In the genomic region with DNA sequence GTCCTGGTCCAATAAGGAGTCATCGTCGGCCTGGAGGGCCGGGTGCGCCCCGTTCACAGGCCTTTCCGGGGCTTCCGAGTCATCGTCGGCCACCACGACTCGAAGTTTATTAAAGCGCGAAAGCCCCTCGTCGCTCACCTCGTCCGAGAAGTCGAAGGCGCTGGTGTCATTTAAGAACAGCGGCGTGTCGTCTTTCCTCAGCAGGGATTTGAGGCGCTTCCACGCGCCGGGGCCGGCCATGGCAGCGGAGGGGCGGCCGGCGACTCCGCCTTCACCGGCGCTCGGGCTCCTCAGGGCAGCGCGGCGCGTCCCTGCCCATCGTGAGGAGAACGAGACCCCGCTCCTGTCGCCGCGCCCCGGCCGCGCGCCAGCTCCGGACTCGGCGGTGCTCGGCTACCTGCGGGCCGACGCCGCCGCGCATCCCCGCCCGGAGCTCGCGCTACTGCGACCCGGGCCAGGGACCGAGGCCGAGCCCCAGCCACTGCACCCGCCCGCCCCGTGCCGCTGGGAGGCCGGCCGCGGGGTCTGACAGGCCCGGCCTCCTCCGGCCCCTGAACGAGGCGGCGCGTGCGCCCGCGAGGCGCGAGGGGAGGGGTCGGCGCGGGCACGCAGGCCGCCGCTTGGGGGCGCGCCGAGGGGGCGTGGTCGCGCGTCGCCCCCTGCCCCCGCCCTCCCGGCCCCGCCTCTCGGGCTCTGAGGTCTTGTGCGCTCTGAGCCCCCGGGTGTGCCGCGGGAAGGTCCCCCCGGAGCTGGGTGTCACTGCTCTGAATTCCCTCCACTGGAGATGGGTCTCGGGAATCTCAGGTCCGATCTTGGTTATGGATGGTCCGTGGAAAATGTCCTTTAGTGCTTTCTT, we compare ENCODE assay signal across 8 mouse cellular contexts. TPM values are rescaled to one million over a fixed set of nuclear protein-coding genes. Genes with fewer than 3 reads are reported as not detected.
DNase-seq lines count a peak whose midpoint lies in the region; ATAC-seq lines count a peak whose summit lies in the region.

A gene (minus strand): TSS at position 483 of the 856 bp plus-strand sequence.

- H3K9me3 ChIP-seq in intestine, embryonic 16.5 days (ENCODE audit: control insufficient read depth, low read length) = no peaks in the 10 kb centered on the region
- H3K9me3 ChIP-seq in limb, embryonic 10.5 days (replicated peaks) = no peaks in the 10 kb centered on the region
- H3K9me3 ChIP-seq in midbrain, embryonic 11.5 days (ENCODE audit: control insufficient read depth, low read length) = no peaks in the 10 kb centered on the region

- peaks cover 6% of the 10 kb centered on the region for H3K4me1 ChIP-seq in intestine, embryonic 16.5 days (ENCODE audit: control insufficient read depth, insufficient read depth, low read length)
- H3K4me1 ChIP-seq in limb, embryonic 10.5 days = 0 out of 2 replicates have a peak, but pooled peaks cover 10% of the 10 kb centered on the region
- H3K4me1 ChIP-seq in midbrain, embryonic 11.5 days (ENCODE audit: control insufficient read depth, insufficient read depth, low read length) = peaks cover 4% of the 10 kb centered on the region; the same call in 1 of the 2 replicates

- WGBS in intestine, embryonic 16.5 days = under 1% methylated on average over 93 of the region's 111 CpGs
- WGBS in limb, embryonic 10.5 days = under 1% methylated on average over 101 of the region's 111 CpGs
- WGBS in midbrain, embryonic 11.5 days = under 1% methylated on average over 87 of the region's 111 CpGs

- ATAC-seq in intestine, embryonic 16.5 days = peak; percentile 97
- ATAC-seq in midbrain, embryonic 11.5 days (ENCODE audit: low FRiP score) = peak; percentile 99
- ATAC-seq in erythroid progenitor cell, adult 5-6 weeks (replicated peaks; ENCODE audit: low FRiP score, poor library complexity, severe bottlenecking) = no peak

- H3K36me3 ChIP-seq in intestine, embryonic 16.5 days (ENCODE audit: control insufficient read depth, insufficient read depth, low read length) = no peaks in the 10 kb centered on the region
- H3K36me3 ChIP-seq in limb, embryonic 10.5 days = no peaks in the 10 kb centered on the region
- no peaks in the 10 kb centered on the region for H3K36me3 ChIP-seq in midbrain, embryonic 11.5 days (ENCODE audit: control insufficient read depth, insufficient read depth, low read length)

- H3K27ac ChIP-seq in intestine, embryonic 16.5 days (ENCODE audit: low read length) = peak within 1 kb of the TSS; percentile 68
- H3K27ac ChIP-seq in limb, embryonic 10.5 days = peak within 1 kb of the TSS; percentile 89
- no peak within 1 kb of the TSS for H3K27ac ChIP-seq in midbrain, embryonic 11.5 days (ENCODE audit: low read depth, low read length)

- H3K4me2 ChIP-seq in intestine, embryonic 16.5 days (ENCODE audit: low read depth, low read length) = peak within 1 kb of the TSS; percentile 73
- H3K4me2 ChIP-seq in midbrain, embryonic 11.5 days = peak within 1 kb of the TSS; percentile 77

- no peaks in the 10 kb centered on the region for H3K27me3 ChIP-seq in intestine, embryonic 16.5 days (replicated peaks; ENCODE audit: control insufficient read depth, insufficient read depth, low read length)
- peaks cover 22% of the 10 kb centered on the region for H3K27me3 ChIP-seq in limb, embryonic 10.5 days (ENCODE audit: low read depth, poor library complexity, severe bottlenecking)
- H3K27me3 ChIP-seq in midbrain, embryonic 11.5 days (ENCODE audit: control insufficient read depth, insufficient read depth, low read length) = no peaks in the 10 kb centered on the region

- H3K9ac ChIP-seq in intestine, embryonic 16.5 days (ENCODE audit: low read depth, low read length) = peak within 1 kb of the TSS; percentile 87
- H3K9ac ChIP-seq in midbrain, embryonic 11.5 days (ENCODE audit: low read length) = peak within 1 kb of the TSS; percentile 71

- peak within 1 kb of the TSS; percentile 79 for H3K4me3 ChIP-seq in intestine, embryonic 16.5 days (ENCODE audit: low read length)
- peak within 1 kb of the TSS; percentile 78 for H3K4me3 ChIP-seq in limb, embryonic 10.5 days
- peak within 1 kb of the TSS; percentile 63 for H3K4me3 ChIP-seq in midbrain, embryonic 11.5 days (ENCODE audit: low read depth, low read length)

- DNase-seq in adrenal gland, adult 18-20 months (ENCODE audit: low spot score in 2 of 2) = peak; percentile 83 to 84
- DNase-seq in embryo, embryonic 11 days = peak; percentile 93
- no peak for DNase-seq in gonadal fat pad, adult 2 months (ENCODE audit: low read depth)
- DNase-seq in limb, embryonic 10.5 days (ENCODE audit: low spot score) = peak; percentile 86
- peak; percentile 98 for DNase-seq in midbrain, embryonic 11.5 days (ENCODE audit: low spot score, missing footprints)
- peak; percentile 53 for DNase-seq in skeletal muscle tissue, adult 2 months (ENCODE audit: low read depth, low spot score)

RNA-seq across cellular contexts. Expression of the gene that starts here (rescaled TPM):
- total RNA-seq in adrenal gland, adult 18-20 months (2021) = 10 to 100 TPM; 26.3 to 32.9 TPM
- 13.2 TPM in 2 replicates for polyA plus RNA-seq in gonadal fat pad, adult 2 months (2012; rRNA removed)
- polyA plus RNA-seq in intestine, embryonic 16.5 days (2015; fragmentation: Nextera tagmentation; extraction: Ambion mirVana) = 8.1 and 10.1 TPM in 2 replicates
- polyA plus RNA-seq in limb, embryonic 10.5 days (2016; fragmentation: Nextera tagmentation; extraction: Ambion mirVana) = 4.9 TPM in 2 replicates
- 7.5 and 7.7 TPM in 2 replicates for polyA plus RNA-seq in midbrain, embryonic 11.5 days (2014; fragmentation: Nextera tagmentation; extraction: Ambion mirVana)
- 1.1 TPM in 1 of 2 replicates, not detected in the other for total RNA-seq in erythroid progenitor cell, adult 5-6 weeks (2015; ENCODE audit: low replicate concordance)
- total RNA-seq in erythroid progenitor cell, adult 5-6 weeks (2017; ENCODE audit: low replicate concordance) = 0.90 and 1.5 TPM in 2 replicates

Comparison
In these comparisons a context has a peak if more than half of its experiments do, and no peak if none do; other contexts are left out.
1. RNA of the gene that starts here (total RNA-seq): 26.3 to 32.9 TPM in adrenal gland, adult 18-20 months; 0.90 to 1.5 TPM in erythroid progenitor cell, adult 5-6 weeks; every median in the first group is over 10 times any median in the second.
2. Peak in every context shown above with its lines, with median percentiles within 50 percentile points of each other: H3K4me3 ChIP-seq.